22 mouse cellular contexts compared by ENCODE assay signal in genomic region chr5:103229321-103229720, GRCm38 (mm10). TPM values are rescaled to one million over a fixed set of nuclear protein-coding genes. Genes with fewer than 3 reads are reported as not detected.
DNase-seq lines count a peak whose midpoint lies in the region; ATAC-seq lines count a peak whose summit lies in the region.
"Had no signal": no experiment of that assay in that cellular context is flagged by ENCODE, and none has a peak within 500 bp of the region (broad histone marks: within the 10 kb centered on the region; RNA-seq: fewer than 3 reads in every experiment).

No protein-coding gene starts in this region.

- no peak for DNase-seq in frontal cortex, postnatal 36 days (ENCODE audit: low spot score in 2 of 2)
- peak; percentile 8 for DNase-seq in right cerebral cortex, postnatal 25 days
- DNase-seq in right cerebral cortex, postnatal 14 days, result no peak
- no peak for DNase-seq in gastrocnemius, adult 8-10 months (ENCODE audit: low spot score in 2 of 2)
- DNase-seq: adrenal gland, adult 8-10 months; adrenal gland, postnatal 14 days; adrenal gland, postnatal 36 days; B cell, adult 2 months; cerebellum, adult 11 months; cerebellum, adult 18-20 months; cerebellum, adult 8-10 months; cerebellum, adult 9-11 months; cerebellum, postnatal 14 days; cerebellum, postnatal 36 days; embryo, embryonic 11 days had no signal

- peak; percentile 92 for ATAC-seq in frontal cortex, adult (ENCODE audit: low TSS enrichment)
- ATAC-seq: activated CD4-positive, CD25-positive, alpha-beta regulatory T cell, adult 4 months; CD4-positive, CD25-positive, alpha-beta regulatory T cell, adult 4 months; forebrain, embryonic 14.5 days; forebrain, embryonic 16.5 days; Patski had no signal

RNA-seq across cellular contexts. Expression of gene Mapk10, which starts 18.2 kb away (rescaled TPM):
- total RNA-seq in gastrocnemius, adult 8-10 months (2022), result 1 to 10 TPM; 1.3 to 2.6 (median 1.8) TPM
- total RNA-seq: common myeloid progenitor, adult 5-6 weeks had no signal
